Mouse (Mus musculus) spleen, adult 2 months (tissue): ENCODE measurements around the gene Hemk1. TPM values are rescaled to one million over a fixed set of nuclear protein-coding genes. Genes with fewer than 3 reads are reported as not detected.

Experiments used
- DNase-seq, 2 experiments: peaks; one replicate each; pipeline versions ENCODE4 v3.0.0 to v3.0.0-alpha.2; 2012 to 2021; ENCODE audit warnings: low spot score in 2 of 2, low read depth in 1 of 2
- H3K27ac ChIP-seq: fragments of 200-500 bp; 2 replicates; pipeline ENCODE4 v1.5.1; 2012; ENCODE audit warnings: low read length, inconsistent platforms; ENCODE audit not compliant: insufficient read depth
- H3K27me3 ChIP-seq: fragments of 200-500 bp; 2 replicates; pipeline ENCODE4 v1.6.1; 2012; ENCODE audit warnings: mild to moderate bottlenecking, moderate library complexity, low read length, inconsistent platforms; ENCODE audit not compliant: control insufficient read depth, insufficient read depth
- H3K36me3 ChIP-seq: fragments of 200-500 bp; 2 replicates; pipeline ENCODE4 v1.6.1; 2012; ENCODE audit warnings: mild to moderate bottlenecking, low read length, inconsistent platforms; ENCODE audit not compliant: control insufficient read depth, insufficient read depth
- H3K4me1 ChIP-seq: fragments of 200-500 bp; 2 replicates; pipeline ENCODE4 v1.6.1; 2011; ENCODE audit warnings: inconsistent platforms; ENCODE audit not compliant: control insufficient read depth, insufficient read depth, insufficient read length
- H3K4me3 ChIP-seq: fragments of 200-500 bp; 2 replicates; pipeline ENCODE4 v1.5.1; 2011; ENCODE audit warnings: mild to moderate bottlenecking, inconsistent platforms; ENCODE audit not compliant: insufficient read depth, insufficient read length; ENCODE audit errors: extremely low read depth
- CTCF ChIP-seq: fragments of 200-500 bp; IDR thresholded peaks from 2 replicates; pipeline ENCODE4 v1.5.1; 2011; ENCODE audit warnings: mild to moderate bottlenecking, inconsistent platforms; ENCODE audit not compliant: insufficient read depth, insufficient read length, insufficient replicate concordance; ENCODE audit errors: extremely low read depth
- POLR2A ChIP-seq: fragments of 200-500 bp; IDR thresholded peaks from 2 replicates; pipeline ENCODE4 v1.6.1; 2011; ENCODE audit warnings: low read depth, low read length, inconsistent platforms
- WGBS: fragments of 180-500 bp; shearing (Covaris S2); methylation state at CpG from one replicate; pipeline ENCODE4 v1.1.7; 2018; 5-methylcytosine and 5-hydroxymethylcytosine counted together
- polyA plus RNA-seq: library from polyadenylated mRNA; depleted of rRNA; stranded (reverse); fragments of >200 nt; gene quantifications from 2 replicates; pipeline ENCODE4 v1.2.3, GENCODE M21; 2012

Gene Hemk1
- polyA plus RNA-seq, 1 experiment: 12.2 TPM

- DNase-seq: no peak
- TF ChIP-seq POLR2A (no peak), CTCF (no peak)
- WGBS: 74% methylated on average over 5 of the region's 5 CpGs
- Histone ChIP-seq H3K4me1 (peaks cover 4% of the 10 kb centered on the region; the same call in 1 of the 2 replicates), H3K27me3 (no peaks in the 10 kb centered on the region), H3K27ac (no peak overlapping the region), H3K4me3 (no peak overlapping the region), H3K36me3 (no peaks in the 10 kb centered on the region)
Observed at GRCm38 (mm10) chr9:107335046-107335445, 3.1 kb downstream of the Hemk1 start.

- peaks cover 4% of the 10 kb centered on the region; the same call in 1 of the 2 replicates for H3K4me1 ChIP-seq
- WGBS: 30% methylated on average over 6 of the region's 6 CpGs
- no peaks in the 10 kb centered on the region for H3K27me3 ChIP-seq
- TF ChIP-seq CTCF (no peak), POLR2A (no peak)
- no peak overlapping the region for H3K27ac ChIP-seq
- H3K36me3 ChIP-seq: no peaks in the 10 kb centered on the region
- DNase-seq: peak; percentile 24 to 28
- no peak overlapping the region for H3K4me3 ChIP-seq
Observed at GRCm38 (mm10) chr9:107334356-107334755, 3.8 kb downstream of the Hemk1 start.

DNA sequence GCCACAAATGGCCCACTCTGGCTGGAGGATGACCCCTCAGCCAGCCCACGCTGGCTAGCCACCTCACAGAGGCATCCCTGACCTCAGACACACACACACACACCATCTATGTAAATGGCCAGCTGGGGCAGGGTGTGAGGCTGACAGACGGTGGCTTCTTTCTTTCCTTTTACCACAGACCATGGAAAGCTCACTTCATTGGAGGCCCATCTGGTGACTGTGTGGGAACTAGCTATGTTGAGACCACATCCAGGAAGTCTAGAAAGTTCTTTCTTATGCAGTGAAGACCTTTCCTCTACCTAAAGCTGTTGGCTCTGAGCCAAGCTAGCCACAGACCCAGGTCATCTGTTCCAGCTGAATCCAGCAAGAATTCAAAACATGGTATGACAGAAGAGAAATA is 4.5 kb downstream of the Hemk1 start:
- WGBS: 32% methylated on average over 2 of the region's 2 CpGs
- TF ChIP-seq CTCF: no peak
- TF ChIP-seq POLR2A: no peak

DNA sequence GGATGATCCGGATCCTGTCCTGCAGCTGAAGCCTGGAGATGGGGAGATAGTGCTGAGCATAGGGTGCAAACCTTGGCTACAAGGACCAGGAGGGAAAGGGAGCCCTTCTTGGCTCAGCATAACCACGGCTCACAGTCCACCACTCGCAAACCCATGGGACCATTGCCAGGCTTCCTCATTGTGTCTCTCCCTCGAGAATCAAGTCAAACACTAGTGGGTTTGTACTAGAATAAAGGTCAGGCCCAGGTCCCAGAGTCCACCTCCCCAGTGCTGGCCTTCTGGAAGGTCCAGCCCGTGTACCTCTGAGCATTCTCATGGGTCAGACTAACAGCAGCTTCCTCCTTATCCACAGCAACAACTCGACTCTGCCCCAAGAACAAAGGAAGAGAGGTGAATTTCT is 7.4 kb downstream of the Hemk1 start:
- DNase-seq: no peak
- H3K27ac ChIP-seq: no peak overlapping the region
- H3K36me3 ChIP-seq: no peaks in the 10 kb centered on the region
- H3K4me3 ChIP-seq: no peak overlapping the region
- WGBS: 60% methylated on average over 6 of the region's 6 CpGs
- TF ChIP-seq POLR2A: no peak
- no peak for TF ChIP-seq CTCF
- H3K27me3 ChIP-seq: no peaks in the 10 kb centered on the region
- peaks cover 4% of the 10 kb centered on the region; the same call in 1 of the 2 replicates for H3K4me1 ChIP-seq

More for the DNA sequence above, 4.5 kb downstream of the Hemk1 start:
- Histone ChIP-seq H3K4me3 (no peak overlapping the region), H3K27me3 (no peaks in the 10 kb centered on the region), H3K36me3 (no peaks in the 10 kb centered on the region), H3K4me1 (peaks cover 4% of the 10 kb centered on the region; the same call in 1 of the 2 replicates), H3K27ac (no peak overlapping the region)
- DNase-seq: no peak

- H3K4me1 ChIP-seq: no peaks in the 10 kb centered on the region
- H3K36me3 ChIP-seq: no peaks in the 10 kb centered on the region
- no peak overlapping the region for H3K27ac ChIP-seq
- H3K27me3 ChIP-seq: no peaks in the 10 kb centered on the region
- no peak for DNase-seq
- TF ChIP-seq POLR2A (no peak), CTCF (no peak)
- no peak overlapping the region for H3K4me3 ChIP-seq
- 94% methylated on average over 16 of the region's 16 CpGs for WGBS
Observed at GRCm38 (mm10) chr9:107327879-107328620, 10.1 kb downstream of the Hemk1 start.

DNA sequence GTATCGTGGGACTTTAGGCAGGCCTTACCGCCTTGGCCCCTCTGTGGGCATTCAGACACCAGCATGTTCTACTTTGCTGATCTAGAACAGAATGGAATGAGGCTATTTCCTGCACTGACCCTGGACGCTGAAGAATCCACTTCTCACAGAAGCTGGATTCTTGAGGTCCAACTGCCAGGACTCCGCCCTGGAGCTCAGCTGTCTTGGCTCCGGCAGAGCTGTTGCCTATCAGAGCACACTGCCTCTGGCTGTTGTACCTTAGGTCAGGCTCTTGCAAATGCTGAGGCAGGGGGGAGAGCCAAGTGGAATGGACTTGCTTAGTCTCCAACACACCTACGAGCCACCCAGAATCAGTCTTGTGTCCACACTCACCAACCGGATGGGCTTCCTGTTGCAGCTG is 12.2 kb downstream of the Hemk1 start:
- H3K27ac ChIP-seq: no peak overlapping the region
- DNase-seq: no peak
- H3K27me3 ChIP-seq: no peaks in the 10 kb centered on the region
- no peaks in the 10 kb centered on the region for H3K4me1 ChIP-seq
- 80% methylated on average over 7 of the region's 7 CpGs for WGBS
- H3K4me3 ChIP-seq: no peak overlapping the region
- TF ChIP-seq POLR2A (no peak), CTCF (no peak)
- H3K36me3 ChIP-seq: no peaks in the 10 kb centered on the region
